Mouse (Mus musculus): ENCODE measurements around the gene Lpgat1.

GRCm38 (mm10) chr1:191780470-191780869 is 62.8 kb downstream of the Lpgat1 start:
- no peak for TF ChIP-seq CTCF (conservative IDR thresholded peaks at IDR 0.05; ENCODE audit: insufficient read depth, insufficient read length, low read depth, low read length)
- TF ChIP-seq POLR2A (IDR thresholded peaks at IDR 0.05; ENCODE audit: low read depth, low read length): no peak
